Mouse (Mus musculus) forebrain, embryonic 12.5 days (tissue): ENCODE measurements around the gene Nrxn2. TPM values are rescaled to one million over a fixed set of nuclear protein-coding genes. Genes with fewer than 3 reads are reported as not detected.

Source experiments
- ATAC-seq: fragments of 200-750 bp; cut with Nextera tagmentation; 2 replicates; pipeline ENCODE4 v1.8.0; 2017; ENCODE audit warnings: moderate TSS enrichment; ENCODE audit not compliant: low FRiP score
- H3K27ac ChIP-seq: fragments of 300-500 bp; sonication (generic); 2 replicates; pipeline ENCODE4 v1.5.1; 2016; ENCODE audit warnings: mild to moderate bottlenecking
- H3K27me3 ChIP-seq: fragments of 300-500 bp; sonication (generic); 2 replicates; pipeline ENCODE4 v1.6.1; 2016; ENCODE audit warnings: mild to moderate bottlenecking
- H3K36me3 ChIP-seq: fragments of 300-500 bp; sonication (generic); replicated peaks from 2 replicates; pipeline ENCODE4 v1.6.1; 2016; ENCODE audit warnings: mild to moderate bottlenecking
- H3K4me1 ChIP-seq: fragments of 300-500 bp; sonication (generic); 2 replicates; pipeline ENCODE4 v1.6.1; 2016
- H3K4me2 ChIP-seq: fragments of 300-500 bp; sonication (generic); 2 replicates; pipeline ENCODE4 v1.6.1; 2016; ENCODE audit warnings: mild to moderate bottlenecking, moderate library complexity
- H3K4me3 ChIP-seq: fragments of 300-500 bp; sonication (generic); replicated peaks from 2 replicates; pipeline ENCODE4 v1.5.1; 2016; ENCODE audit warnings: mild to moderate bottlenecking
- H3K9ac ChIP-seq: fragments of 300-500 bp; sonication (generic); 2 replicates; pipeline ENCODE4 v1.6.1; 2016; ENCODE audit warnings: mild to moderate bottlenecking
- H3K9me3 ChIP-seq: fragments of 300-500 bp; sonication (generic); 2 replicates; pipeline ENCODE4 v1.6.1; 2016
- WGBS: fragments of 180-500 bp; shearing (Covaris S2); methylation state at CpG from one replicate; pipeline ENCODE4 v1.1.7; 2016; 5-methylcytosine and 5-hydroxymethylcytosine counted together
- polyA plus RNA-seq: library from polyadenylated mRNA; unstranded; fragments of >200 nt; fragmentation: Nextera tagmentation; extraction: Ambion mirVana; gene quantifications from 2 replicates; pipeline ENCODE4 v1.2.1, GENCODE M21; 2016

Gene Nrxn2
- polyA plus RNA-seq, 1 experiment from 2014 or later: 17.1 TPM

DNA sequence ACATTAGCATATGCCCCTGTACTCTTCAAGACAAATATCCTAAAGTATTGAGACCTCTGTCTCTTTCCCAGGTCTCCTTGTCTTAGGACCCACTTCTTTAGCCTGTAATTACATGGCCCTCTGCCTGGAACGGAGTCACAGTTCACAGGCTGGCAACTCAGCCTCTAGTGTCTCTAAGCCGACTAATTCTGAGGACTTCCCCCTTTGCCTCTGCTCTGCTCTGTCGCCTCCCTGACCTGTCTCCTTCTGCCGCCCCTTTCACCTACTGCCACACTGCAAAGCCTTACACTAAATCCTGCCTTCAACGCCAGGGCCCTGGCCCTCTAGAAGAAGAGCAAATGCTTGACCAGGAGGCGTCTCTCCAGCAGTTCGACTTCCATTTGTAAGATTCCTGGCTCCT is 125.0 kb downstream of the Nrxn2 start:
- Histone ChIP-seq H3K36me3 (no peaks in the 10 kb centered on the region), H3K27me3 (0 out of 2 replicates have a peak, but pooled peaks cover 4% of the 10 kb centered on the region), H3K27ac (no peak overlapping the region), H3K9ac (0 out of 2 replicates have a peak overlapping the region, but pooled peaks have one; percentile 12), H3K4me1 (peaks cover 8% of the 10 kb centered on the region), H3K4me2 (no peak overlapping the region), H3K9me3 (no peaks in the 10 kb centered on the region), H3K4me3 (no peak overlapping the region)
- ATAC-seq: no peak
- WGBS: 39% methylated on average over 7 of the region's 7 CpGs

DNA sequence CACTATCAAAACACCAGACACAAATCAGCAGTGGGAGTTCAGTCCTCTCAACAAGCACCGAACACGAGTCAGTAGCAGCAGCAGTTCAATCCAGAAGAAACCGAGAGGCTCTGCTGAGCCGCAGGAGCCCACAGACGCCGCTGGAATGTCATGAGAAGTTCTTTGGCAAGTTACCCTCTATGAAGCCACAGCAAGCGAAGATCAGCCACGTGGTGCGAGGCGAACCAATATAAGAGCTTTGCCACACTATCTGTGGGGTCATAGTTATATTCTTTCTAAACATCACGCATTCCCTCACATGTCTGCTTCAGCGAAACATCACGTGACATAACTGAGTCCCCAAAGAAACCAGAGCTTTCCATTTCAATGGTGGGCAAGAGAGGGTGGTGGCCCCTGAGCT is 126.2 kb downstream of the Nrxn2 start:
- Histone ChIP-seq H3K4me3 (no peak overlapping the region), H3K9me3 (no peaks in the 10 kb centered on the region), H3K27ac (no peak overlapping the region), H3K4me2 (no peak overlapping the region), H3K27me3 (0 out of 2 replicates have a peak, but pooled peaks cover 4% of the 10 kb centered on the region), H3K36me3 (no peaks in the 10 kb centered on the region), H3K9ac (no peak overlapping the region), H3K4me1 (peaks cover 15% of the 10 kb centered on the region)
- 86% methylated on average over 13 of the region's 13 CpGs for WGBS
- no peak for ATAC-seq

DNA sequence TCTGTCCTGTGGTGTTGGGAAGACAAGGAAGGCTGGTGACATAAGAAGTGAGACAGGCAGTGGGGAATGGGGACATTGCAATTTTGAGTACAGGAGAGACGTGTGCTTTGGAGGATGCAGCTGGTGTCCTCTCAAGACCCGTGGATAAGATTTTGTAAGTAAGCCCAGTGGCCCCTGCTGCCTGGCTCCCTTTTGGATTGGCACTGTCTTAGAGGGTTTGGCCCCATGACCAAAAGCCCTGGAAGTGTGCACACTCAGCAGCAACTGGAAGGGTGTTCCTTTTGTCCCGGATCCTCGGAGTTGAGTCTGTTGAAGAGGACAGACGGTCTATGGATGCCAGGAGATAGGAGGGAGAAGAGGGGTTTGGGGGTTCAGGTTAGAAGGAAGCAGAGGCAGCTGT is 127.0 kb downstream of the Nrxn2 start:
- no peak overlapping the region for H3K4me2 ChIP-seq
- no peak for ATAC-seq
- no peak overlapping the region for H3K4me3 ChIP-seq
- H3K27me3 ChIP-seq: 0 out of 2 replicates have a peak, but pooled peaks cover 4% of the 10 kb centered on the region
- H3K9me3 ChIP-seq: no peaks in the 10 kb centered on the region
- H3K36me3 ChIP-seq: no peaks in the 10 kb centered on the region
- H3K27ac ChIP-seq: no peak overlapping the region
- H3K9ac ChIP-seq: no peak overlapping the region
- H3K4me1 ChIP-seq: peaks cover 15% of the 10 kb centered on the region
- WGBS: 92% methylated on average over 5 of the region's 5 CpGs

DNA sequence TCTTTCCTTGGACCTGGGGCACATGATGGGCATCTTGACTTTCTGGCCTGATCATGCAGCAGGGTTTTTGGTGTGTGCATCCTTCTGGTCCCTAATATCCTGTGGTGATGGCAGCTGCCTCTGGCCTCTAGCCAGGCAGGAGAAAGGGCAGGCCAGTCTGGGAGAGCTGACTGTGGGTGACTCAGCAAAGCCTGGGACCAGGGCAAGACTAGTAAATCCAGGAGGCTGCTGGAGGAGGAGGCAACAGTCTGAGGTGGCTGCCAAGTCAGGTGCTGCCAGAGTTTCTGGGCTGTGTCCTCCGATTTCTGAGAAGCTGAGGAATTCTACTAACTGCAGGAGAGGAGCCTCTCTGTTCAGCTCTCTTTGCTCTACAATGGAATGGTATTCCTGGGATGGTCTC is 127.6 kb downstream of the Nrxn2 start:
- peaks cover 15% of the 10 kb centered on the region for H3K4me1 ChIP-seq
- no peak overlapping the region for H3K4me2 ChIP-seq
- H3K4me3 ChIP-seq: no peak overlapping the region
- 0 out of 2 replicates have a peak, but pooled peaks cover 4% of the 10 kb centered on the region for H3K27me3 ChIP-seq
- no peaks in the 10 kb centered on the region for H3K36me3 ChIP-seq
- H3K9ac ChIP-seq: no peak overlapping the region
- 78% methylated on average over 1 of the region's 1 CpGs for WGBS
- H3K27ac ChIP-seq: no peak overlapping the region
- H3K9me3 ChIP-seq: no peaks in the 10 kb centered on the region
- ATAC-seq: no peak

DNA sequence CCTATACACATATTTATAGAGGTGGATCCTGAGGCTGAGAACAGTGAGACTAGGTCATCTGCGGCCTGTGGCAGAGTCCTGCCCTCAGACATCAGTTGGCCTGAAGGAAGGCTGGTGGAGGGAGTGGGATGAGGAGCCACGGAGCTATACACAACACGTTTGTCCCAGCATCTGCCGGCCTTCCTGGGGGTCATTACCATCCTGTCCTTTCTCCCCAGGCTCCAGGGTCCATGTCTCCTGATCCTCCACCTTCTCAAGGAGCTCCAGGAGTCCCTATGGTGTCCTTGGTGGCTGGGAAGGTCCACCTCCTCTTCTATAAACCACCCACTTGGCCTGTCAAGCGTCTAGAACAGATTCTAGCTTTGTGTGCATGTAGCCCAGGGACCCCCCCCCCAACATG is 129.3 kb downstream of the Nrxn2 start:
- Histone ChIP-seq H3K27ac (no peak overlapping the region), H3K27me3 (0 out of 2 replicates have a peak, but pooled peaks cover 4% of the 10 kb centered on the region), H3K4me2 (no peak overlapping the region), H3K36me3 (no peaks in the 10 kb centered on the region), H3K9ac (no peak overlapping the region), H3K4me1 (peaks cover 15% of the 10 kb centered on the region), H3K4me3 (no peak overlapping the region), H3K9me3 (no peaks in the 10 kb centered on the region)
- ATAC-seq: no peak
- WGBS: 90% methylated on average over 5 of the region's 5 CpGs

DNA sequence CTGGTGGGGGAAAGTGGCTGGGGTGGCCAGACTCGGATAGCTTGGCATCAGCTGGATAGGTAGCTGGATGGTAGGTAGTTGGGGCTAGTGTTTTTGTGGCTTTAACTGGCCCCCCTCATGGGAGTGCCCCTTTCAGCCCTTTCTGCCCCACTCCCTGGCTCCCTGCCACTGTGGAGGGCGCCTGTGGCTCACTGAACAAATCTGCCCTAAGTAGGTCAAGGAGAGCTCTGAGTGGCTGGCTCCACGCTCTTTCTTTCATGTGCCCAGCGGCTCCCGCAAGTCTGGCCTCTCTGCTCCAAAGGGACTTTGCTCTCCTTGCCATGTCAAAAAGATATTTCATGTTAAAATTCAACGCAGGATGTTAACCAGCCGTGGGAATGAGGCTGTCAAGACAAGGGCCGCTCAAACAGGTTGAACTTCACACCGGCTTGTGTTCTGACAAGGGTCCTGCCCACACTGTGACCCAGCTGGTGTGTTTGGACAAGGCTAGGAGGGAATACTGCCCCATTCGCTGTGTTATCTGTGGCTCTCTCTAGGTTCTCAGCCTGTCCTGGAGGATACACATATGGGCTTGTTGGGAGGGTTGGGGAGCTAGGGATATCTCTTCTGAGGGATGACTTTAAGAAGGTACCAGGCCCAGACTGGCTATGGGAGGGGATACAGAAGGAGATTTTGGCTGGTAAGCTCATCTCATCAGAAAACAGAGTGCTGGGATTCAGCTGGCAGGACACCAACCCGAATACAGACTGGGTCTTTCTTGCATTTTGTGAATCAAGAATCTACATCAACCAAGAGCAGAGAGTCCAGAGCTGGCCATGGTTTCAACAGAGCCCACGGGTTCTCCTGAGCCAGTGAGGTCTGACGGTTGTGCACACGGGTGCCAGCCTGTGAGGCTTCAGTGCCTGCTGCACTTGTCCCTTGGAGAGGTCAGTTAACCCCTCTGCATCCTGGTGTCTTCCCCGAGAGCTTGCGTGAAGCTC is 130.2 kb downstream of the Nrxn2 start:
- 0 out of 2 replicates have a peak, but pooled peaks cover 4% of the 10 kb centered on the region for H3K27me3 ChIP-seq
- no peak overlapping the region for H3K4me2 ChIP-seq
- no peak for ATAC-seq
- WGBS: 72% methylated on average over 16 of the region's 16 CpGs
- H3K9ac ChIP-seq: no peak overlapping the region
- H3K4me1 ChIP-seq: peaks cover 8% of the 10 kb centered on the region
- H3K9me3 ChIP-seq: no peaks in the 10 kb centered on the region
- 0 out of 2 replicates have a peak overlapping the region, but pooled peaks have one; percentile 46 for H3K27ac ChIP-seq
- no peak overlapping the region for H3K4me3 ChIP-seq
- no peaks in the 10 kb centered on the region for H3K36me3 ChIP-seq

DNA sequence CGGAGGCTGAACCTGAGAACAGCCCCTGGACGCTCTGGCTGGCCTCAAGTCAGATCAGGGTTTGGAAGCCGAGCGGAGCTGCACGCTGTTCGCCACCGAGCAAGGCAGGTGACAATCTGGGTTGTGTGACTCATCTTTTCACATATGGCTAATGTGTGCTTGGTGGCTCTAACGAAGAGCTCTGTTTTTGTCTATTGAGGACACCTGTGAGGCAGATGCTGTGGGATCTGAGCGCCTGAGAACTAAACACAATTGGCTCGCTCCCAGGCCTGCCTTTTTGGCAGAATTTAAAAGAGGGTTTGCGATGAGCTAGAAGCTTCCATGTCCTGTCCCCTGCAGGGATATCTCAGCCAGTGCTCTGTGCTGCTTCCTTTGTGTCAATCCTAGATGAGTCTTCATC is 131.0 kb downstream of the Nrxn2 start:
- no peak overlapping the region for H3K27ac ChIP-seq
- ATAC-seq: no peak
- WGBS: 80% methylated on average over 11 of the region's 11 CpGs
- no peak overlapping the region for H3K4me3 ChIP-seq
- H3K9me3 ChIP-seq: no peaks in the 10 kb centered on the region
- peaks cover 7% of the 10 kb centered on the region for H3K4me1 ChIP-seq
- no peak overlapping the region for H3K9ac ChIP-seq
- no peaks in the 10 kb centered on the region for H3K36me3 ChIP-seq
- 0 out of 2 replicates have a peak, but pooled peaks cover 4% of the 10 kb centered on the region for H3K27me3 ChIP-seq
- no peak overlapping the region for H3K4me2 ChIP-seq

DNA sequence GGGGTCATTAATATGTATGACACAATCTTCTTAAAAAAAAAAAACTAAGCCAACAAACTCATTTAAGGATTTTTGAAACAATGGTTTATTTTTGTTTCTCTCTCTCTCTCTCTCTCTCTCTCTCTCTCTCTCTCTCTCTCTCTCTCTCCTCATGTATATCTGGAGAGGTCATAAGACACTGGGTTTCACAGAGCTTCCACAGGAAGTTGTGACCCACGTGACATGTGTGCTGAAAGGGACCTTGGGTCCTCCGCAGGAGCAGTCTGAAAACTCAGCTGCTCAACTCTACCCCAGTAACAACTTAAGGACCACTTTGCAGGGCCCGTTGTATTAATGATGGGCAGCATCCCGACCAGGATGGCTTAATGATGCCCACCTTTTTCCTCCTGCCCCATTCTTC is 132.7 kb downstream of the Nrxn2 start:
- ATAC-seq: no peak
- WGBS: 72% methylated on average over 4 of the region's 4 CpGs
- no peak overlapping the region for H3K27ac ChIP-seq
- H3K4me3 ChIP-seq: no peak overlapping the region
- H3K4me2 ChIP-seq: no peak overlapping the region
- no peaks in the 10 kb centered on the region for H3K36me3 ChIP-seq
- H3K27me3 ChIP-seq: no peaks in the 10 kb centered on the region
- H3K4me1 ChIP-seq: peaks cover 7% of the 10 kb centered on the region
- no peaks in the 10 kb centered on the region for H3K9me3 ChIP-seq
- no peak overlapping the region for H3K9ac ChIP-seq

DNA sequence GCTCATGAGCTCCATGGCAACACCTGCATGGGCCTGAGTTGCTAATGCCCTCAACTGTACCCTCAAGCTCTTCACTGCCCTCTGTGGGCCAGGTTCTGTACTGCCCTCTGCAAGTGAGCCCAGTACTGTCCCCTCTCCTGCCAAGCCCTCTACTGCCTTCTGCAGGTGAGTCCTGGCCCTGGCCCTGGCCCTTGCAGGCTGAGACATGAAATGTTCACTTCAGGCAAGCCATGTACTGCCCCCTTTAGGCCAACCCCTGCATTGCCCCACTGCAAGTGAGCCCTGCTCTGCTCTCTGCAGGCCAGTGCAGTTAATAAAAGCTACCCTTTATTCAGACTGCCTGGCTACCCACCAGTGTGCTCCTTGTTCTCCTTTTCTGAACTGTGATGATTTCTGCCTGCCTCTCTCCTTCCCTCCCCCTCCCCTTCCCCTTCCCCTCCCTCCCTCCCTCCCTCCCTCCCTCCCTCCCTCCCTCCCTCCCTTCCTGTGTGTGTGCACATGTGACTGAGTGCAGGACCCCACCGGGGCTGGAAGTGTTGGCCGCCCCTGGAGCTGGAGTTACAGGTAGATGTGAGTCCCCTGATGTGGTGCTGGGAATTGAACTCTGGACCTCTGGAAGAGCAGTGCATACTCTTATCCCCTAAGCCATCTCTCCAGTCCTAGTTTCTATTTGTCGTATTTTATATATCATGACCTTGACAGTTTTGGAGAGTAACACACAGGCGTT is 133.9 kb downstream of the Nrxn2 start:
- Histone ChIP-seq H3K36me3 (no peaks in the 10 kb centered on the region), H3K27me3 (no peaks in the 10 kb centered on the region), H3K9ac (no peak overlapping the region), H3K9me3 (no peaks in the 10 kb centered on the region), H3K4me1 (peaks cover 9% of the 10 kb centered on the region), H3K27ac (no peak overlapping the region), H3K4me2 (no peak overlapping the region), H3K4me3 (no peak overlapping the region)
- 90% methylated on average over 4 of the region's 4 CpGs for WGBS
- no peak for ATAC-seq

DNA sequence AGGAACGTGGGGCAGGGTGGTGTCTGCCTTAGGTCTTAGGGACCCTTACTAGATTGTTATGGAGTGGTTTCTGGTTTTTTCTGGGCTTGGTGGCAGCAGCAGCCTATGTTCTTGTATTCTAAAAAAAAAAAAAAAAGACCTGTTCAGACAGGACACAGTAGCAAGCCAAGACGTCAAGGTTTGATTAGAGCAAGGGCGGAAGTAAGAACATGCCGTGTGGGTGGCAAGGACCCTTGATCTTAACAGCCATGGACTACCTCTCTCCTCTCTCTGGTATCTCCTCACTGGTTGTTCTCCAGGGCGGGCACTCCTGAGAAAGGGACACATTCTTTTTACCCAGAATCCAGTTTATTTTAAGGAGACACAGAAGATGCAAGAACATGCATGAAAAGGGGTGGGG is 134.6 kb downstream of the Nrxn2 start:
- no peaks in the 10 kb centered on the region for H3K27me3 ChIP-seq
- H3K4me1 ChIP-seq: peaks cover 9% of the 10 kb centered on the region
- ATAC-seq: no peak
- no peak overlapping the region for H3K27ac ChIP-seq
- H3K4me2 ChIP-seq: no peak overlapping the region
- 84% methylated on average over 5 of the region's 5 CpGs for WGBS
- H3K9ac ChIP-seq: no peak overlapping the region
- H3K9me3 ChIP-seq: no peaks in the 10 kb centered on the region
- H3K36me3 ChIP-seq: no peaks in the 10 kb centered on the region
- no peak overlapping the region for H3K4me3 ChIP-seq

DNA sequence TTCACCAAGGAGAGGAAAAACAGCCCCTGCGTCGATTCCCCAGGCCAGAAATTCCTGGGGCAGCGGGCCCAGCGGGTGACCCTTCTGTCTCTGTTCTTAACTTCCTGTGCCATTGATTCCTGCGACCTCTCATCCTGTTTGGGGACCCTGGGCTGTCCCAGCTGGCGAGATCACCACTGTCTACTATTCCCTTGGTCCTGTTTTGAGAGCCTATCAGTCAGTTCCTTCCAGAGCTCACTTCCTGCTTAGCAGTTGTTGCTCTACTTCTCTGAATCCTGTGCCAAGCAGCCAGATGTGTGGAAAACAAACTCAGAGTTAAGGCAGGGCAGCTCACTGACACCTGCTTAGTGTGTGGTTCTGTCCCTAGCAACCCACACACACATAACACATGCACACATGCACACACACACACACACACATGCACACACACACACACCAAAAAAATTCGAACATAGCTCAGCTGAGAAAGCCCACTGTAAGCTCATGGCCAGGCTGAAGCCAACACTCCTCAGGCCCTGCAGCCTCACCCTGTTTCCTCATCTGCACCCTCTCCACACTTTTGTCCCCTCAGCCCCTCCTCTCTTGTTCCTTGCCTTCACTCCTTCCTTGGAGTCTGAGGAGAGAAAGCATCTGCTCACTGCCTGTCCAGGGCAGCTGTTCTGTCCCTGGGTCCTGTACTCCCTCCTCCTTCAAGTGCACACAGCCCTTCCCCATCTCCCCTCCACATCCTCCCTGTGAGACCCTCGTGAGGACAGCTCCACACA is 135.5 kb downstream of the Nrxn2 start:
- H3K4me1 ChIP-seq: peaks cover 4% of the 10 kb centered on the region; the same call in 1 of the 2 replicates
- 40% methylated on average over 8 of the region's 8 CpGs for WGBS

DNA sequence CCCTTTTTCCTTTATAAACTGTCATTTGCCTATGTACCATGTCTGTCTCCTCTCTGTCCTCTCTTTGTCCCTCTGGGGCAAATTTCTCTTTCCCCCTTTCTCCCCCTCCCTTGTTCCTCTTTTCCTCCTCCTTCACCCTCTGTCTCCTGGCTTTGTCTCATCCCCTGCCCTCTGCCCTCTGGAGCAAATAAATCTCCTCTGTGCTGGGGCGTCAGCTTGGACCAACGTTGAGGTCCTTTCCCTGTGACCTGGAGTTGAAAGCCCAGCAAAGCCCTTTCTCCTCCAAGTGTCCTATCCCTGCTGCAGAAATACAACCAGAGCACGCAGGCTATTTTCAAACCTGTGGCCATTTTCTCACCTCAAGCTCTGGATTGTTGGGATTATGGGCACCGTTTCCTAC is 141.0 kb downstream of the Nrxn2 start:
- Histone ChIP-seq H3K27ac (no peak overlapping the region), H3K4me3 (no peak overlapping the region), H3K4me1 (0 out of 2 replicates have a peak, but pooled peaks cover 2% of the 10 kb centered on the region), H3K9ac (no peak overlapping the region), H3K27me3 (no peaks in the 10 kb centered on the region), H3K9me3 (no peaks in the 10 kb centered on the region), H3K36me3 (no peaks in the 10 kb centered on the region), H3K4me2 (no peak overlapping the region)
- WGBS: 58% methylated on average over 4 of the region's 4 CpGs
- no peak for ATAC-seq

More for the DNA sequence above, 135.5 kb downstream of the Nrxn2 start:
- no peak for ATAC-seq
- H3K27me3 ChIP-seq: no peaks in the 10 kb centered on the region
- H3K4me3 ChIP-seq: no peak overlapping the region
- no peak overlapping the region for H3K27ac ChIP-seq
- no peak overlapping the region for H3K4me2 ChIP-seq
- H3K9ac ChIP-seq: no peak overlapping the region
- H3K36me3 ChIP-seq: no peaks in the 10 kb centered on the region
- no peaks in the 10 kb centered on the region for H3K9me3 ChIP-seq
